Mouse (Mus musculus) midbrain, embryonic 13.5 days (tissue): ENCODE results near the gene Szt2. TPM values are rescaled to one million over a fixed set of nuclear protein-coding genes. Genes with fewer than 3 reads are reported as not detected.

Source experiments
- polyA plus RNA-seq: library from polyadenylated mRNA; unstranded; fragments of >200 nt; fragmentation: Nextera tagmentation; extraction: Ambion mirVana; gene quantifications from 2 replicates; pipeline ENCODE4 v1.2.1, GENCODE M21; 2015

Szt2 gene
- polyA plus RNA-seq, 1 experiment from 2014 or later: 11.4 TPM

Other genes starting within 250 kb of the Szt2 start
- gene Kdm4a, start 229.2 kb downstream of the Szt2 start, polyA plus RNA-seq: 63.7 and 64.8 TPM in 2 replicates
- 80.3 and 91.8 TPM in 2 replicates for gene Ptprf, start 117.9 kb downstream of the Szt2 start, polyA plus RNA-seq
- 124 and 130 TPM in 2 replicates for gene Med8, start 64 bp upstream of the Szt2 start, polyA plus RNA-seq
- 25.8 and 25.9 TPM in 2 replicates for gene Elovl1, start 18.8 kb upstream of the Szt2 start, polyA plus RNA-seq
- 105 TPM in 2 replicates for gene Cdc20, start 28.1 kb upstream of the Szt2 start, polyA plus RNA-seq
- 0.19 TPM in 2 replicates for gene Mpl, start 48.2 kb upstream of the Szt2 start, polyA plus RNA-seq
- gene Tie1, start 80.8 kb upstream of the Szt2 start, polyA plus RNA-seq: 13.7 and 14.4 TPM in 2 replicates
- 0.16 TPM in 1 of 2 replicates, not detected in the other for gene 2610528J11Rik, start 117.7 kb upstream of the Szt2 start, polyA plus RNA-seq
- 0.22 TPM in 1 of 2 replicates, not detected in the other for gene Tmem125, start 134.8 kb upstream of the Szt2 start, polyA plus RNA-seq
- gene Cfap57, start 211.5 kb upstream of the Szt2 start, polyA plus RNA-seq: 1.5 and 1.6 TPM in 2 replicates
- gene Ebna1bp2, start 211.5 kb upstream of the Szt2 start, polyA plus RNA-seq: 121 and 128 TPM in 2 replicates
- gene Olfr62, start 249.7 kb upstream of the Szt2 start, polyA plus RNA-seq: not detected in 2 replicates